In the genomic region with DNA sequence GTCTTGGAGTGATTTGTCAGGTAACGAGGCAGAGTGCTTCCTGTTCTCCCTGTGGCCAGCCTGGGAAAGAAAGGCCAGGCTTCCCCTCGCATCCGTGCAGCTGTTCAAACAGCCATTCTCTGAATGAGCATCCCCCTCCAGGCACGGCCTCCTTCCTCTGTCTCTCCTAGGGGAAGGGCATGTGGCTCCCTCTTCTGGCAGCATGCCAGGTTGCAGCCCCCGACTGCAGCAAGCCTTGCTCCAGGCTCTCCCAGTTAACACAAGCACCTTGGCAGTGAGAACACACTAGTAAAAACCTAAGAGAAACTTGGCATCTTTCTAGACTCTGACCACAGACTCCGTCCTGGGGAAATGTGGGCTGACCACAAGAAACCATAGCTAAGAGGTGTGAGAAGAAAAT, we compare ENCODE assay signal across 8 mouse cellular contexts. TPM values are rescaled to one million over a fixed set of nuclear protein-coding genes. Genes with fewer than 3 reads are reported as not detected.
DNase-seq lines count a peak whose midpoint lies in the region; TF ChIP-seq lines count a peak whose summit lies in the region.

No protein-coding gene starts in this region.

- peak; percentile 70 for DNase-seq in gastrocnemius, postnatal 10 days
- no peak for DNase-seq in gastrocnemius, adult 18-20 months (ENCODE audit: low spot score)
- peak; percentile 48 to 70 for DNase-seq in gastrocnemius, postnatal 4 days (ENCODE audit: low spot score in 2 of 2)
- peak; percentile 87 for DNase-seq in kidney, postnatal 10 days
- peak; percentile 20 for DNase-seq in lung, adult 2 months
- peak; percentile 50 for DNase-seq in ovary, postnatal 14 days (ENCODE audit: low spot score)
- peak; percentile 93 for DNase-seq in thymus, postnatal 4 days

- WGBS in lung, adult 2 months, result 40% methylated on average over 6 of the region's 6 CpGs

- TF ChIP-seq POLR2A in bone marrow macrophage, adult 2 months (IDR thresholded peaks at IDR 0.05; ENCODE audit: borderline replicate concordance, low read depth, low read length), result no peak
- TF ChIP-seq POLR2A in lung, adult 2 months (IDR thresholded peaks at IDR 0.05; ENCODE audit: borderline replicate concordance, extremely low read depth, low read depth, low read length), result no peak

- no peak overlapping the region for H3K27ac ChIP-seq in bone marrow macrophage, adult 2 months (ENCODE audit: insufficient read depth, low read depth, low read length)

- peak; percentile 15; the same call in 1 of the 2 replicates for TF ChIP-seq CTCF in bone marrow macrophage, adult 2 months (IDR thresholded peaks at IDR 0.05; ENCODE audit: low read depth, low read length)
- TF ChIP-seq CTCF in lung, adult 2 months (IDR thresholded peaks at IDR 0.05; ENCODE audit: insufficient read depth, low read length), result no peak

- H3K4me1 ChIP-seq in bone marrow macrophage, adult 2 months (ENCODE audit: control insufficient read depth, insufficient read depth, low read length), result no peaks in the 10 kb centered on the region
- no peaks in the 10 kb centered on the region for H3K4me1 ChIP-seq in lung, adult 2 months (ENCODE audit: control insufficient read depth, insufficient read depth, low read length)

- no peak overlapping the region for H3K4me3 ChIP-seq in bone marrow macrophage, adult 2 months (ENCODE audit: insufficient read depth, low read length)
- no peak overlapping the region for H3K4me3 ChIP-seq in lung, adult 2 months (replicated peaks; ENCODE audit: extremely low read depth, low read depth, low read length)

RNA-seq across cellular contexts. Expression of a gene that starts 9.6 kb away (rescaled TPM):
- total RNA-seq in gastrocnemius, postnatal 10 days (2021), result 100 to 1,000 TPM; 139 to 155 TPM
- total RNA-seq in gastrocnemius, adult 18-20 months (2021), result 100 to 1,000 TPM; 151 to 168 TPM
- 54.8 and 59.1 TPM in 2 replicates for polyA plus RNA-seq in bone marrow macrophage, adult 2 months (2012; ENCODE audit: insufficient read depth, insufficient read length, missing spikeins)
- total RNA-seq in gastrocnemius, postnatal 4 days (2021), result 100 to 1,000 TPM; 144 to 147 TPM
- 38.8 and 62.5 TPM in 2 replicates for polyA plus RNA-seq in lung, adult 2 months (2012; rRNA removed)

RNA-seq across cellular contexts. Expression of a gene that starts 36.2 kb away (rescaled TPM):
- 10 to 100 TPM; 51.1 to 54.5 TPM for total RNA-seq in gastrocnemius, postnatal 10 days (2021)
- 100 to 1,000 TPM; 105 to 128 TPM for total RNA-seq in gastrocnemius, adult 18-20 months (2021)
- polyA plus RNA-seq in bone marrow macrophage, adult 2 months (2012; ENCODE audit: insufficient read depth, insufficient read length, missing spikeins), result 47.7 and 51.5 TPM in 2 replicates
- 10 to 100 TPM; 49.2 to 53.4 TPM for total RNA-seq in gastrocnemius, postnatal 4 days (2021)
- polyA plus RNA-seq in lung, adult 2 months (2012; rRNA removed), result 35.6 and 40.4 TPM in 2 replicates

RNA-seq across cellular contexts. Expression of a gene that starts 47.1 kb away (rescaled TPM):
- total RNA-seq in gastrocnemius, postnatal 10 days (2021), result under 1 TPM; 0.42 to 0.90 TPM
- total RNA-seq in gastrocnemius, adult 18-20 months (2021), result under 1 TPM; 0.09 to 0.27 TPM
- polyA plus RNA-seq in bone marrow macrophage, adult 2 months (2012; ENCODE audit: insufficient read depth, insufficient read length, missing spikeins), result 1.6 and 2.1 TPM in 2 replicates
- 1 to 10 TPM in 1 of 2 experiments, under 1 TPM in 1; 0.83 to 1.1 TPM for total RNA-seq in gastrocnemius, postnatal 4 days (2021)
- 0.07 and 0.18 TPM in 2 replicates for polyA plus RNA-seq in lung, adult 2 months (2012; rRNA removed)
